Mouse (Mus musculus): ENCODE results near the gene Cyp2j5.
A peak's percentile ranks its signal among the peaks of the same experiment; 100 is the strongest.
"Not testable (repeated sequence)": the region's sequence is repeated elsewhere in the genome, so short reads cannot be mapped to it uniquely, and the experiment has no call there.

Cyp2j5 gene

DNA sequence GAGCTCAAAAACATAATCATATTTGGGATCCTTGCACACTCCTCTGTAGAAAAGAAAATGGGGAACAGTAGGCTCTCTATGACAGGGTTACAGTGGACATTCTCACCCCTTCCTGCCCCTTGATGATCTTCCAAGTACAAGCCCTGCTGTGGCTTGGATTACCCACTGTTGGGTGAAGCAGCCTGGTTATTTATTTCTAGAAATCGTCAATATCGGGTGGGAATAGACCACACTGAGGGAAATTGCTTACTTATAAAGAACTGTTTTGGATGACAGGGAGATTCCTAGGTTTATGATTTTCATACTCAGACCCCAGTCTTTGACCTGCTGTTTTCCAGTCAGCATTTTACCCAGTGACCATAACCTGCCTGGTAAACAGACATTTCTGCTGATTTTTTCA lies at the start of gene Cyp2j5:
Gene Cyp2j5 (minus strand): TSS at position 164 of the 400 bp plus-strand sequence.
- no peak for DNase-seq

GRCm38 (mm10) chr4:96705281-96705951 lies 41.5 kb upstream of the Cyp2j5 start:
- DNase-seq, result peak; percentile 22

DNA sequence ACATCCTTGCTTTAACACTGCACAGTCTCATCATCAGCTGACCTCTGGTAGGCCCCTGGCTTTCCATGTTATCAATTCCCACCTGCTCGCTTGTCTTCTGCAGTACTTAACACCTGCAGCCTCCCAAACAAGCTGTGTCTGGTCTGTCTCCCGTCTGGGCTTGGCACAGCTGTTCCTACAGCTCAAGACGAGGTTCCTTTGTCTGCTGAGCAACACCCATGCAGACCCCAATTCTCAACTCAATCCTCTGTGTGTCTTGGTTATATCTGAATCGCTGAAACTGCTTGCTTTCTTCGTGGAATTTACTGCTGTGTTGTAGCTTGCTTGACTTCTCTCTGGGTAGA lies 34.2 kb upstream of the Cyp2j5 start:
- DNase-seq, result no peak

DNA sequence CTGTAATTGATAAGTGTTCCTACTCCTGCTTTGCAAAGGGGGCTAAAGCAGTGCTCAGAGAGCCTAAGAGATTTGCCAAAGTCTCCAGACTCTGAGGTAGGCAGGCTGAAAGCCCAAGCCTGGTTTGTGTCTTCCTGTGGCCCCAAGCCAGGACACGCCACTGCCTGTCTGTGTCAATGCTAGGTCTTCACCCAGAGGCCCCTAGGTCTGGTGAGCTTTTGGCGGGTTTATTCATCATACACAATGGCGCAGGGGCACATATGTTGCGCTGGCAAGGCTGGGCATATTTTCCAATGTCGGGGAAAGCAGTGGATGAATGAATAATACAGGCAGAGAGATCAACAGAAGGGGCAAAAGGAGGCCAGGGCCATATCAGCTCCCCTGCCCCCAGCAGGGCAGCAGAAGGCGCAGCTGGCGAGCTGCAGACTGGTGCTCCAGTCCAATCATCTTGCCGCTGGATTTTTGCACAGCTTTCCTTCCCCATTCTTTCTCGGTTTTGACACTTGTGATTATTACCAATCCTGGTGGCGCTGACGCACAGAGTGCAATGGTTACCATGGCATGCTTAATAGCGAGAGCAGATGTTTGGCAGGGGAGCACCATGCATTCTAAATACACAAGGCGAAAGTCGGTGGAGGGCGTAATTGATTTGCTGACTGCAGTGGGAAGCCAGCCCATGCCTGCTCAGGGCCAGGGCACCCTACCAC lies 33.7 kb upstream of the Cyp2j5 start:
- no peak for DNase-seq

DNA sequence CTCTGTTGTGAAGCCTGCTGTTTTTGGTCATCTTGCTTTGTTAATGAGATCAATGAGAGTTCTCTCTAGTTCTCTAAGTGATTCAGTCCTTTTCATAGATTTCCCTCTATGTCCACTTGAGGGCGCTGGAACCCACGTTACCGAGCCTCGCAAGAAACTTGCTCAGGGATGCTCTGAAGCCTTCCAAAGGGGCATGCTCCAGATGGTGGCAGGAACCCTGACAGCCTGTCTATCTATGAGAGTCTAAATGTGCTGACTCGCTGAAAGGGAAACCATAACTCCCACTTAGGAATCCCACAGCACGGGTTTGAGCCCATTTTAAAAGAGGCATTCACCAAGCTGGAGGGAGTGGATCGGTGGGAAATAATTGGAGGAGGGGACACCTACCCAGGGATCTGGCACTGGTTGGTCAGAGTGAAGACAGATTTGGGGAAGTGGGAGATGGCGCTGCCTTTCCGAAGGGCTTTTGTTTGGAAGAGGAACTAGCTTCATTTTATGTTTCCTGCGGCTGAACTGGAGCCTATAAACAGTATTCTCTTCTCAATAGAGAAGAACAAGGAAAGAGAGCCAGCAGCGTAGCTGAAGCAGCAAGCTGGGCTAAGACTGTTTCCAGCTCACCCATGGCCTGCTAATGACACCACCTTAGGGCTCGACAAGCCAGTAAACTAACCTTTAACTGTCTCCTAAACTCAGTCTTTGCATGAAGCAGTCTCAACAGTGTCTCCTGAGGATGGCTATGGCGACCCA lies 32.8 kb upstream of the Cyp2j5 start:
- peak; percentile 55 for DNase-seq

DNA sequence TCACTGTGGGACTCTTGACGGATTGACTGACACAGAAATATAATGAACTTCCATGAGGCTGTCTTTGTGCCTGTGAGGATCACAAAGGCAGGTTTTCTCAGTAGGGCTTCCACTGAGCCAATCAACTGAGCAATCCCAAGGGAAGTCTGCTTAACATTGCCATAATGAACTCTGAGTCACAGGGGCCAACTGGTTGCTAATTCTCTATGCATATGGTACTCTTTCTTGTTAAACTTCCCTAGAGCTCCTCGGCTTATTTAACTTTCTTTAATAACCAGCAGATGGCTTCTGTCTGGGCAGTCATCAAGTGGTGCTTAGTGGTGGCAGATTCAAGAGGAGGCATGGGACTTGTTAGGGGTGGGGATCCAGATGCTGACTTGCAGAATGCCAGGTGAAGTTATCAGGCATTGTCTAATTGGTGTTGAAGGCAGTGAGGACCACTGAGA lies 23.4 kb upstream of the Cyp2j5 start:
- no peak for DNase-seq

DNA sequence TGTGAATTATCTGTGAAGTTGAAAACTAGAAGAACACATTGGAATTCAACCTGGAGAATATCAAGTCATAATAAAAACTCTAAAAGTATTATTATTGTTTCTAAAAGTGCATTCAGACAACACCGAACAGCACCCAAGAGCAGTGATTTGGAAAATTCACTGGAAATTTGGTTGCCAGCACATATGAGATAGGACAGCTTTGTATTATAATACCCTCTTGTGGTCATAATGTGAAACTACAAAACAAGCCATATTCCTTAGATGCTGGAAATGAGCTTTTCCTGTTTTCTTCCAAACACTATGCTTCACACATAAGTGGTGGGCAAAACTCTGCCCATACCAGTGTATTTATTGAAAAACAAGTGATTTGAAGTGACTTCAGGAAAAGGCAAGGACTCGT lies 19.5 kb upstream of the Cyp2j5 start:
- no peak for DNase-seq

DNA sequence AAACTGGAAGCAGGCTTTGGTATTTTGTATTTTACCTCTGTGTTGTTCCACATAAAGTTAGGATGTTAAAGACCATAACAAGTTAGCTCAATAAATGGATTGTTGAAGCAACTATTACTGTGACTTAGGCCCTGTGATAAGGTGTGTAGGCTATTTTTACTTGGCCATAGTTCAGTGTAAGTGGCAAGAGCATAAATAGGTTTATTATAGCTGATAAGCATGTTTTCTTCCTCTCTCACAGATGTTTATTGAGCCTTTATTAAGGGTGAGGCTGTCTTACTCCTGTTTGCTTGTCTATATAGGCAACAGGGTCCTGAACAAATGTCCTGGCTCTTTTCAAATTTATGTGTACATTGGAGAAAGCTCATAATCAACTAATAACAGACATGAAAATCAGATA lies 17.0 kb upstream of the Cyp2j5 start:
- DNase-seq, result no peak

DNA sequence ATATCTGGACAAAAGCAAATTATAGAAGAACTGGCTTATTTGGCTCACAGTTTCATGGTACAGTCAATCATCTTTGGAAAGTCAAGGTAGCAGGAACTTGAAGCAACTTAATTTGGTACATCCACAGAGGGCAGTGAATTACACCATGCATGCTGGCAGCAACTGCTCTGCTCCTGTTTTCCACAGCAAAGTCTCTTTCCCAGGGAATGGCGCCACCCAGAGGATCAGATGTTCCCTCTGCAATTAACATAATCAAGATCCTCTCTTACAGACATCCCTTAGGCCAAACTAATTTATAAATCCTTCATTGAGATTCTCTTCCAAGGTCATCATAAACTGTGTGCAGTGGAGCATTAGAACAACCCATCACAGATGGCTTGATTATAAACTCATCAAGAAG lies 16.3 kb upstream of the Cyp2j5 start:
- no peak for DNase-seq

- DNase-seq, result no peak
Observed at GRCm38 (mm10) chr4:96664668-96665454, 907 bp upstream of the Cyp2j5 start.

DNA sequence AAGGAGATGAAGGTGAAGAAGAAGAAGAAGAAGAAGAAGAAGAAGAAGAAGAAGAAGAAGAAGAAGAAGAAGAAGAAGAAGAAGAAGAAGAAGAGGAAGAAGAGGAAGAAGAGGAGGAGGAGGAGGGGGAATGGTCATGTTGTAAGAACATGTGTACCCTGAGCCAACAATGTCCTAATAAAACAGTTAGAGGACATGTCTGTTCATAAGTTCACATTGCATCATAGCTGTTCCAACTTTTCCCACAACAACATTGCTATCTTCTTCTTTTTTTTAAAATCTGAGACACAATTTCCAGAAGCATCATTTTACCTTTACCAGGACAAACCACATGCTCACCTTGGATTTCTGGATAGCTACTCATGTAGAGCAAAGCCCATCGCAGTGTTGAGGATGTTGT lies 28.5 kb downstream of the Cyp2j5 start:
- no peak for DNase-seq

- DNase-seq, result no peak
Observed at GRCm38 (mm10) chr4:96622474-96622873, 41.5 kb downstream of the Cyp2j5 start.

DNA sequence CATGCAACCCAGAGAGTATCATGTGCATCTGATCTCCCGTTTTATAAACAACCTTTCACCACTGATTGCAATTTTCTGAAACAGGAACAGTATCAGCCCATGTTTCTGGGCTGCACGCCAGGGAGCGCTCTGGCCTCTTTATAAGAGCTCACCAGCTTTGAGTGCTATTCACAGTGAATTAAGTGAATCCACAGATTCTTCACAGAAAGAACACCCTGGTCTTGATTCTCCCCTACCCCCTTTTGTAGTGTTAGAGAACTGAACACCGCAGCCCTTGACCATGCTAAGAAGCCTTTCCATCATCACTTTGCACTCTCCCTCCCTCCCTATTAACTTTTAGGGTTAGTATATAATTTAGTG lies 72.2 kb downstream of the Cyp2j5 start:
- DNase-seq, result peak; percentile 13

DNA sequence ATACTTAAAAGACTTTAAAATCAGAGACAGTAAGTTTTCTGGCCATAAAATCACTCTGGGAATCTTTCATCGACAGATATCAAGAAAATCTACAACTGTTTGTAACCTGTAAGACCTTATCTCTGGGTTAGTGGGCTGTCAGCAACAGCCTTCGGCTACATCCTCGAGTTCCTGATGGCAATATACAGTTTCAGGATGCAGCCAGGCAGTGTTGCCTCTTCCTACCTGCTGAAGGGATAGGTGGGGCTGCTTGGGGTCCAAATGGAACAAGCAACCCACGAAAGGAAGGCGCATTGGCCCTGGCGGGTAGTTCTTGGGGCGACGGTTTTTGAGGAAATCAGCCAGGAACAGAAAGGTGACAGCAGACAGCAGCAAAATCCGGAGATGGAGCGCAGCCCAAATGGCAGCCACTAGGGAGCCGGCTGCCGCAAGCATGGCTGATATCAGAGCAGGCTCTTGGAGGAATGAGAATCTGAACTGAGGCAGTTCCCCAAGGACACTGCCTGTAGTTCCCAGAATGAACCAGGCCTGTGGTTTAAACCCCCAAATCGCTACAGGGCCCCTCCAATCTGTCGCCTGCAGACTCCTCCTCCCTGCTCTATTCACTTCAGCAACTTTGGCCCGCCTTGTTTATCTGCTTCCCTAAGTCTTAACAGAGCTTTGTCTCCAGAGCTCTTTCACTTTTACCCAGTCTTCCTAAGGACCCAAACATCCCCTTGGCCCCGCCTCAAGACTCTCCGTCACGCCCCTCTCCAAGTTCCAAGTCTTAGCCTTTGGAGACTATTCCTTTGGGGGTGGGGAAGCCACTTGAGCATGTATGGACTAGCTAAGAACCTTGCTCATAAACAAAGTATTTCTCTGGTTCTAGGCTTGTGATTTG lies 72.8 kb downstream of the Cyp2j5 start, which contains the start of gene Cyp2j9:
Gene Cyp2j9 (minus strand): TSS at position 668 of the 880 bp plus-strand sequence.
- peak; percentile 10 for DNase-seq

DNA sequence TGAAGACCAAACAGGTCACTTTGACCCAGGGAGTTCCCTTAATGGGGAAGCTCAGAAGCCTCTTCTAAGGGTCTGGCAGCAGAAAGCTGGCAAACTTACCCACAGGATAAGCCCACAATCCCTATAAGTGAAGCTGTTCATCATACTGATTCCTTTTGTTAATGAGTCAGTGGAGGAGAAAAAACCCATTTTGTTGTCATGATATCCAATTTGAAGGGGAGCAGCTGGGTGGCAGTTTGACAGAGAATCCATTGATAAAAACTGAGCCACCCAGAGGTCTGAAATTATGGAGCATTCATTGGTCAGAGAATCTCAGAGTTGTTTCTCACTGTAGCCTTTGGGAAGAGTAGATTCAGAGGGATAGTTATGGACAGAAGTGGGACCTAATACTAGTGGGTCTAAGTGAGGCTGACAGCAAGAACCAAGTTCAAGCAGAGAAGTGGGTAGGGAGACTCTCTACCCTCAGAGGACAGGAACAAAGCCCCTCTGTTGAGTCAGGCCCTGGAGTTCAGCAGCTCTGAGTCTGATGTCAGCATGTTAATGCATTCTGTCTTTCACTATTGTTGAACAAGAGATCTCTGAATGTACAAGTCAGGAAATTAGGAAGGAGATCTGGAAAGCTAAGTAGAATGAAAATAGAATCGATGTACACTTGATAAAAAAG lies 82.4 kb downstream of the Cyp2j5 start:
- no peak for DNase-seq

DNA sequence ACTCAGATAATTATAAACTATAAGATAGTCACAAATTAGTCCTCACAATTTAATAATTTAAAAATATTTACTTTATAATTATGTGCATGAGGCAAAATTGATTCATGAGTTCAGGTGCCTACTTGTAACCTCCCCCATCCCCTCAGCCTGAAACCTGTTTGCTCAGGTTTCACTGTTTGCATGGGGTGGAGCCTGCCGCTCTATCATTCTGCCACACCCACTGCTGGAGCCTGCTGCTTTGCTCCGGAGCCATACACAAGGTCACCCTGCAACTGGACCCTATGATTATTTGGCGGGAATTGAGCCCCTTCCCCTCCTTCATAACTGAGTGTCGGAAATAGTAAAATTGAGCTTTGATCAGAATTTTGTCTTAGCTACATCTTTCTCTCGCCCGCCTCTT lies 83.6 kb downstream of the Cyp2j5 start:
- not testable (repeated sequence) for DNase-seq
